Mouse (Mus musculus): ENCODE results near the gene Zscan5b. TPM values are rescaled to one million over a fixed set of nuclear protein-coding genes. Genes with fewer than 3 reads are reported as not detected.
A peak's percentile ranks its signal among the peaks of the same experiment; 100 is the strongest.
"Not testable (repeated sequence)": the region's sequence is repeated elsewhere in the genome, so short reads cannot be mapped to it uniquely, and the experiment has no call there.

Zscan5b gene
- polyA plus RNA-seq, 1 experiment = not detected

DNA sequence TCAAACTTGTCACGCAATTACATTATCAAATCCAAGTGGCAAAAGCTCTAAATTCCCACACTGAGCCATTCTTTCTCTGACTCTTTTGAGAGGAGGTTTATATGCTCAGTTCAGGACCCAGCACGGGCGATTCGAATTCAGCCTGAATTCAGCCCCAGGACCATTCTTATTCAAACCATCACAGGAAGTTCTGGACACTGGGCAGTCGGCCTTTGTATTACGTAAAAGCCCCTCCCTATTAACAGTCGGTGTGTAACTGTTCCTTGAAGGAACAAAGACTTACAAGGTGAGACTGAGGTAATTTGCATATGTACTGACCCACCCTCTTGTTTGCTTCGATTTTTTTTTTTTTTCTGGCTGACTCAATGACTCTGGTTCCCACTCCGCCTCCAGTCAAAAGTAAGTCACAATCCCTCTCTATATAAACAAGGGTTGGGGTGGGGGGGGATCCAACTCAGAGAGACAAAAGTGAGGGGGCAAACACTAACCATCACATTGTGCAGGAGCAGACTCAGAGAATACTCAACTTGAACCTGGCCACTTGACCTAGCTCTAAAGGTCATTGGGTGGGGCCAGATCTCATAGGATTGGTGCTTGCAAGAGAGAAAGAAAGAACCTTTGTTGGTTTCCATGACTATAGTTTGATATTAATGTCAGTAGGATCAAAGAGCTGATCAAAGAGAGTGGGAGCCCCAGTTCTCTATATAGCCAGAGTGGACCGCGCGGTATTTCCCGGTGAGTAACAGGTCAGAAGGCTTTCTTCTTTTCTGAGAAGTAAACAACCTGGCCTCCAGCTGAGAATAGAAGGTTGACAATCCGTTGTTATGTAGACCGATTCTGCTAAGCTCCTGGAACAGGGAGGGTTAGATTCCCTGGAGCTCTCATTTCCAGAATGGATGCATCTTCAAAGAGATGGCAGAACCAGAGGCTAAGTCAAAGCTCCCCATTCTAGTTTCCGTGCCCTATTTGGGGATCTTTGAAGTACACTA is 36.4 kb downstream of the Zscan5b start:
- TF ChIP-seq POLR2A (IDR thresholded peaks at IDR 0.05; ENCODE audit: low read depth, low read length) (no peak), CTCF (IDR thresholded peaks at IDR 0.05; ENCODE audit: extremely low read depth, insufficient read depth, insufficient read length, insufficient replicate concordance) (no peak)
- Histone ChIP-seq H3K36me3 (ENCODE audit: control insufficient read depth, insufficient read depth, low read length) (no peaks in the 10 kb centered on the region), H3K4me3 (ENCODE audit: extremely low read depth, insufficient read depth, insufficient read length) (no peak overlapping the region), H3K27ac (ENCODE audit: insufficient read depth, low read length) (no peak overlapping the region), H3K4me1 (ENCODE audit: control insufficient read depth, insufficient read depth, insufficient read length) (no peaks in the 10 kb centered on the region), H3K27me3 (ENCODE audit: control insufficient read depth, insufficient read depth, low read length) (no peaks in the 10 kb centered on the region)
- WGBS = 50% methylated on average over 16 of the region's 16 CpGs
- no peak for DNase-seq (ENCODE audit: low read depth in 1 of 2, low spot score in 2 of 2)

DNA sequence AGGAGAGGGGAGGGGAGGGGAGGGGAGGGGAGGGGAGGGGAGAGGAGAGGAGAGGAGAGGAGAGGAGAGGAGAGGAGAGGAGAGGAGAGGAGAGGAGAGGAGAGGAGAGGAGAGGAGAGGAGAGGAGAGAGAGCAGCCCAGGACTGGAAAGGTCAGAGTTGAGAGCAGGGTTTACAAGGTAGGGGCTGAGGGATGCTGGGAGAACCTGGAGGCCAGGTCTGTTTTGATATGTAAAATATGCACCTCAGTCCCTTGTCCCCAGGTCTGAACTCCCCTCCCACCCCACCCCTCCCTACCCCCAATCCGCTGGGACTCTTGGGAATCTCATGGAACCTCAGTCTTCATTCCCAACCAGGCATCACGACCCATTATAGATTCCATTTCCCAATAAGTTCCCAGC is 37.9 kb downstream of the Zscan5b start:
- H3K27ac ChIP-seq (ENCODE audit: insufficient read depth, low read length); H3K36me3 ChIP-seq (ENCODE audit: control insufficient read depth, insufficient read depth, low read length); DNase-seq (ENCODE audit: low read depth in 1 of 2, low spot score in 2 of 2); H3K4me3 ChIP-seq (ENCODE audit: extremely low read depth, insufficient read depth, insufficient read length); H3K27me3 ChIP-seq (ENCODE audit: control insufficient read depth, insufficient read depth, low read length); H3K4me1 ChIP-seq (ENCODE audit: control insufficient read depth, insufficient read depth, insufficient read length): not testable (repeated sequence)
- 46% methylated on average over 2 of the region's 2 CpGs for WGBS

DNA sequence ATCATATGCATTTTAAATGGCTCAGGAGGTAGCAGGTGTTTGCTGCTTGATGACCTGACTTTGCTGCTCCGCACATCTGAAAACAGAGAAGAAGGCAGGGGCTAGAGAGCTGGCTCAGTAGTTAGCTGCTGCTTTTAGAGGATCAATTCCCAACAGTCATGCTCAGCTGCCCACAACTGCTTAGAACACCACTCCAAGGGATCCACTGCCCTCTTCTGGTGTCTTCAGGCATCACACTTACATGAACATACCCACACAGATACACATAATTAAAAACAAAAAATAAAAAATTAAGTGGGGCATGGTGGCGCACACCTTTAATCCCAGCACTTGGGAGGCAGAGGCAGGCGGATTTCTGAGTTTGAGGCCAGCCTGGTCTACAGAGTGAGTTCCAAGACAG is 40.0 kb downstream of the Zscan5b start:
- Histone ChIP-seq H3K27ac (ENCODE audit: insufficient read depth, low read length) (no peak overlapping the region), H3K4me3 (ENCODE audit: extremely low read depth, insufficient read depth, insufficient read length) (no peak overlapping the region), H3K4me1 (ENCODE audit: control insufficient read depth, insufficient read depth, insufficient read length) (no peaks in the 10 kb centered on the region), H3K36me3 (ENCODE audit: control insufficient read depth, insufficient read depth, low read length) (no peaks in the 10 kb centered on the region), H3K27me3 (ENCODE audit: control insufficient read depth, insufficient read depth, low read length) (no peaks in the 10 kb centered on the region)
- WGBS = 89% methylated on average over 3 of the region's 3 CpGs
- TF ChIP-seq CTCF (IDR thresholded peaks at IDR 0.05; ENCODE audit: extremely low read depth, insufficient read depth, insufficient read length, insufficient replicate concordance) (no peak), POLR2A (IDR thresholded peaks at IDR 0.05; ENCODE audit: low read depth, low read length) (no peak)
- DNase-seq (ENCODE audit: low read depth in 1 of 2, low spot score in 2 of 2) = no peak

DNA sequence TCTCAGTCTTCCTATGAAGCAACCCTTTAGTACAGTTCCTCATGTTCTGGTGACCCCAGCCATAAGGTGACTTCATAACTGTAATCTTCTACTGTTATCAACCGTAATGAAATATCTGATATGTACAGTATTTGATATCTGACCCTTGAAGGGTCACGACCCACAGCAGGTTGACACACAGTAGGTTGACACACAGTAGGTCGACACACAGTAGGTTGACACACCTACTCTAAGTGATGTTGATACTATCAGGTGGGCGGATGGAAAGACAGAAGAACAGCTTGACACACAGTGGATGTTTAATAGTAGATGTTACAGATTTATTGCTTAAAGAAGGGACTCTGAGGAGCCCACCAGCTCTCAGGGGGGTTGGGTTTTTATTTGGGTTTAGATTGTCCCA is 40.9 kb downstream of the Zscan5b start:
- Histone ChIP-seq H3K4me1 (ENCODE audit: control insufficient read depth, insufficient read depth, insufficient read length) (no peaks in the 10 kb centered on the region), H3K27ac (ENCODE audit: insufficient read depth, low read length) (no peak overlapping the region), H3K4me3 (ENCODE audit: extremely low read depth, insufficient read depth, insufficient read length) (no peak overlapping the region), H3K36me3 (ENCODE audit: control insufficient read depth, insufficient read depth, low read length) (no peaks in the 10 kb centered on the region), H3K27me3 (ENCODE audit: control insufficient read depth, insufficient read depth, low read length) (no peaks in the 10 kb centered on the region)
- TF ChIP-seq CTCF (IDR thresholded peaks at IDR 0.05; ENCODE audit: extremely low read depth, insufficient read depth, insufficient read length, insufficient replicate concordance) (no peak), POLR2A (IDR thresholded peaks at IDR 0.05; ENCODE audit: low read depth, low read length) (no peak)
- 81% methylated on average over 4 of the region's 4 CpGs for WGBS
- DNase-seq (ENCODE audit: low read depth in 1 of 2, low spot score in 2 of 2) = no peak

DNA sequence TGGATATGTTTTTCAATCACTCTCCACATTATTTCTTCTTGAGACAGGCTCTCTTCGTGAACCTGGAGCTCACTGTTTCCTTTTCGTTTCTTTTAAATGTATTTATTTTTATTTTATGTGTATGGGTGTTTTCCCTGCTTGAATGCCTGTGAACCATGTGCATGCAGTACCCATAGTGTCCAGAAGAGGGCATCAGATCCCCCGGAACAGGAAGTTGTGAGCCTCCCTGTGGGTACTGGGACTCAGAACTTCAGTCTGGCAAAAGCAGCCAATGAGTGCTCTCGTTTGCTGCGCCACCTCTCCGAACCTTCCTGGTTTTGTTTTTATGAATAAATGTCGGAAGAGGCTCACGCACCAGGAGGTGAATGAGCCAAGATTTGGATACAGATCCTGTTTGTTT is 43.6 kb downstream of the Zscan5b start:
- 67% methylated on average over 8 of the region's 8 CpGs for WGBS
- no peak for DNase-seq (ENCODE audit: low read depth in 1 of 2, low spot score in 2 of 2)
- H3K27ac ChIP-seq (ENCODE audit: insufficient read depth, low read length) = no peak overlapping the region
- no peak for TF ChIP-seq CTCF (IDR thresholded peaks at IDR 0.05; ENCODE audit: extremely low read depth, insufficient read depth, insufficient read length, insufficient replicate concordance)
- no peak for TF ChIP-seq POLR2A (IDR thresholded peaks at IDR 0.05; ENCODE audit: low read depth, low read length)
- no peaks in the 10 kb centered on the region for H3K36me3 ChIP-seq (ENCODE audit: control insufficient read depth, insufficient read depth, low read length)
- no peaks in the 10 kb centered on the region for H3K27me3 ChIP-seq (ENCODE audit: control insufficient read depth, insufficient read depth, low read length)
- no peaks in the 10 kb centered on the region for H3K4me1 ChIP-seq (ENCODE audit: control insufficient read depth, insufficient read depth, insufficient read length)
- H3K4me3 ChIP-seq (ENCODE audit: extremely low read depth, insufficient read depth, insufficient read length) = no peak overlapping the region

DNA sequence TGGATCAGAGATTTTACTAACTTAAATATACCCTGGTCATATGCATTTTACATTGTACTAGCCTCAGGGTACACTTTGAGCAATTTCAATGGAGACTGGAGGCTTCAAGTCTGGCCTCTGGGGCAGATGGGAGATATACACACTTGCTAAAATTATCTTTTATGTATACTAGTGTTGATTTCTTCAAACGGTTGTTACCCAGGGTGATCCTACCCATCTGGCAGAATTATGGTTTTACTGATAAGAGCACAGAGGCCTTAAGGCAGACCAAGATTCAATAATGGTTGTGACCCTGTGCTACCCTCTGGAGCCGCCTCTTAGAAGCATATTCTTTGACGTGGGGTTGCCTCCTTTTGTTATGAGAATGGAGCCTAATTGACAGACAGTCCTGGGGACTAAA is 55.8 kb downstream of the Zscan5b start:
- Histone ChIP-seq H3K36me3 (ENCODE audit: control insufficient read depth, insufficient read depth, low read length) (no peaks in the 10 kb centered on the region), H3K4me3 (ENCODE audit: extremely low read depth, insufficient read depth, insufficient read length) (no peak overlapping the region), H3K4me1 (ENCODE audit: control insufficient read depth, insufficient read depth, insufficient read length) (no peaks in the 10 kb centered on the region), H3K27ac (ENCODE audit: insufficient read depth, low read length) (no peak overlapping the region), H3K27me3 (ENCODE audit: control insufficient read depth, insufficient read depth, low read length) (no peaks in the 10 kb centered on the region)
- WGBS = 50% methylated on average over 3 of the region's 3 CpGs
- DNase-seq (ENCODE audit: low read depth in 1 of 2, low spot score in 2 of 2) = no peak
- TF ChIP-seq POLR2A (IDR thresholded peaks at IDR 0.05; ENCODE audit: low read depth, low read length) = no peak
- TF ChIP-seq CTCF (IDR thresholded peaks at IDR 0.05; ENCODE audit: extremely low read depth, insufficient read depth, insufficient read length, insufficient replicate concordance) = no peak

DNA sequence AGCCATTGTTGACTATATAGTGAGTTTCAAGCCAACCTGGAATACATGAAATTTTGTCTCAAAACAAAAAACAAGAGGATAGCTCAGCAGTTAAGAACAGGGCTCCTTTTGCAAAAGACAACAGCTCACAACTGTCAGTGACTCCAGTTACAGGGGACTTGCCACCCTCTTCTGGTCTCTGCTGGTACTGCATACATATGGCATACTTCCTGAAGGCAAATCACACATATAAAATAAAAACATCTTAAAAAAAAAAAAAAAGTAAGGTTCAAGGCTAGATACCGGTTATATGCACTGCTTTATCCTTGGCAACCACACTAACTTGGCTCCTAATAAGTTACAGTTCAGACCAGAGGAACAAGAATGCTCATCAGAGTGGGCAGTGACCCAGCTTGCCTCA is 60.7 kb downstream of the Zscan5b start:
- peaks cover 7% of the 10 kb centered on the region; the same call in 1 of the 2 replicates for H3K4me1 ChIP-seq (ENCODE audit: control insufficient read depth, insufficient read depth, insufficient read length)
- H3K4me3 ChIP-seq (ENCODE audit: extremely low read depth, insufficient read depth, insufficient read length) = peak overlapping the region; percentile 42; the same call in 1 of the 2 replicates
- WGBS = 0% methylated on average over 1 of the region's 1 CpGs
- no peaks in the 10 kb centered on the region for H3K36me3 ChIP-seq (ENCODE audit: control insufficient read depth, insufficient read depth, low read length)
- peak; percentile 30; the same call in 1 of the 2 replicates for TF ChIP-seq CTCF (IDR thresholded peaks at IDR 0.05; ENCODE audit: extremely low read depth, insufficient read depth, insufficient read length, insufficient replicate concordance)
- no peak for TF ChIP-seq POLR2A (IDR thresholded peaks at IDR 0.05; ENCODE audit: low read depth, low read length)
- no peak overlapping the region for H3K27ac ChIP-seq (ENCODE audit: insufficient read depth, low read length)
- peak; percentile 79 to 81 for DNase-seq (ENCODE audit: low read depth in 1 of 2, low spot score in 2 of 2)
- H3K27me3 ChIP-seq (ENCODE audit: control insufficient read depth, insufficient read depth, low read length) = no peaks in the 10 kb centered on the region
